Mouse (Mus musculus): ENCODE data around the gene Gm7347. TPM values are rescaled to one million over a fixed set of nuclear protein-coding genes. Genes with fewer than 3 reads are reported as not detected.

Gm7347 gene
- polyA plus RNA-seq (2014; fragmentation: Illumina TruSeq; extraction: RNeasy Lipid Tissue Mini Kit (QIAGEN cat#74804); ENCODE audit: low read depth, low replicate concordance), result 7.5 TPM

DNA sequence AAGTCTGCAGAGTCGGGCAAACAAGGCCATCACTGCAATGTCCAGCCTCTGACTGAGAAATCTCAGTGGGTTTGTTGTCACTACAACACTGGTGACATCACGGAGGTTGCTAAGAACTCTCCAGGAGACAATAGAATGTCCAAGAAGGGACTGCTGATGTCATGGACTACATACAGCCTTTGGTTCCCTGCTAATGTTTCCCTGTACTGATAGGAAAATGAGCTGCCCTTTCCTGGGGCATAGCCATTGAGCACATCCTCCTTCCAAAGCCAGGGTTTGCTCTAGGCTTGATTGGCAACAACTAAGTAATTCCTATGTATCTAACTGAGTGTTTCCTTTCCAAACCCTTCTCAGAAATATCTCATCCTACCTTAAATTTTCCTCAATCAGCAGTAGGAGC, at the start of gene Gm7347:
TSS of gene Gm7347 (minus strand) at position 101 of the 400 bp plus-strand sequence.

DNA sequence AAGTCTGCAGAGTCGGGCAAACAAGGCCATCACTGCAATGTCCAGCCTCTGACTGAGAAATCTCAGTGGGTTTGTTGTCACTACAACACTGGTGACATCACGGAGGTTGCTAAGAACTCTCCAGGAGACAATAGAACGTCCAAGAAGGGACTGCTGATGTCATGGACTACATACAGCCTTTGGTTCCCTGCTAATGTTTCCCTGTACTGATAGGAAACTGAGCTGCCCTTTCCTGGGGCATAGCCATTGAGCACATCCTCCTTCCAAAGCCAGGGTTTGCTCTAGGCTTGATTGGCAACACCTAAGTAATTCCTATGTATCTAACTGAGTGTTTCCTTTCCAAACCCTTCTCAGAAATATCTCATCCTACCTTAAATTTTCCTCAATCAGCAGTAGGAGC, 46.9 kb upstream of the Gm7347 start, which contains the start of gene 5031410I06Rik:
TSS of gene 5031410I06Rik (minus strand) at position 101 of the 400 bp plus-strand sequence.

GRCm38 (mm10) chr5:26089191-26089590, 30.8 kb upstream of the Gm7347 start, which contains the start of gene Gm10471:
Gene Gm10471, minus strand, starts transcription at chr5:26089291.

GRCm38 (mm10) chr5:26039458-26039857, 18.9 kb downstream of the Gm7347 start, which contains the start of gene Speer4a:
Gene Speer4a, minus strand, starts transcription at chr5:26039558.

GRCm38 (mm10) chr5:26022816-26023215, 35.6 kb downstream of the Gm7347 start, which contains the start of gene Gm5862:
Gene Gm5862, minus strand, starts transcription at chr5:26022916.

GRCm38 (mm10) chr5:26004698-26005097, 53.7 kb downstream of the Gm7347 start, which contains the start of gene Gm1979:
Gene Gm1979, minus strand, starts transcription at chr5:26004798.

Other genes starting within 250 kb of the Gm7347 start
- 10.6 TPM for gene Gm21663, start 116.2 kb downstream of the Gm7347 start, polyA plus RNA-seq (2014; fragmentation: Illumina TruSeq; extraction: RNeasy Lipid Tissue Mini Kit (QIAGEN cat#74804); ENCODE audit: low read depth, low replicate concordance)
- 1.8 TPM for gene Gm21671, start 104.2 kb downstream of the Gm7347 start, polyA plus RNA-seq (2014; fragmentation: Illumina TruSeq; extraction: RNeasy Lipid Tissue Mini Kit (QIAGEN cat#74804); ENCODE audit: low read depth, low replicate concordance)
- gene Gm21680, start 85.9 kb downstream of the Gm7347 start, polyA plus RNA-seq (2014; fragmentation: Illumina TruSeq; extraction: RNeasy Lipid Tissue Mini Kit (QIAGEN cat#74804); ENCODE audit: low read depth, low replicate concordance), result 2.5 TPM
- 15.5 TPM for gene Gm21698, start 69.9 kb downstream of the Gm7347 start, polyA plus RNA-seq (2014; fragmentation: Illumina TruSeq; extraction: RNeasy Lipid Tissue Mini Kit (QIAGEN cat#74804); ENCODE audit: low read depth, low replicate concordance)
- gene Gm1979, start 53.8 kb downstream of the Gm7347 start, polyA plus RNA-seq (2014; fragmentation: Illumina TruSeq; extraction: RNeasy Lipid Tissue Mini Kit (QIAGEN cat#74804); ENCODE audit: low read depth, low replicate concordance), result 4.2 TPM
- 5.2 TPM for gene Gm5862, start 35.7 kb downstream of the Gm7347 start, polyA plus RNA-seq (2014; fragmentation: Illumina TruSeq; extraction: RNeasy Lipid Tissue Mini Kit (QIAGEN cat#74804); ENCODE audit: low read depth, low replicate concordance)
- 4.2 TPM for gene Speer4a, start 19.0 kb downstream of the Gm7347 start, polyA plus RNA-seq (2014; fragmentation: Illumina TruSeq; extraction: RNeasy Lipid Tissue Mini Kit (QIAGEN cat#74804); ENCODE audit: low read depth, low replicate concordance)
- gene Gm10471, start 30.7 kb upstream of the Gm7347 start, polyA plus RNA-seq (2014; fragmentation: Illumina TruSeq; extraction: RNeasy Lipid Tissue Mini Kit (QIAGEN cat#74804); ENCODE audit: low read depth, low replicate concordance), result 2.3 TPM
- gene 5031410I06Rik, start 46.8 kb upstream of the Gm7347 start, polyA plus RNA-seq (2014; fragmentation: Illumina TruSeq; extraction: RNeasy Lipid Tissue Mini Kit (QIAGEN cat#74804); ENCODE audit: low read depth, low replicate concordance), result 10.8 TPM
- gene Gm10220, start 62.8 kb upstream of the Gm7347 start, polyA plus RNA-seq (2014; fragmentation: Illumina TruSeq; extraction: RNeasy Lipid Tissue Mini Kit (QIAGEN cat#74804); ENCODE audit: low read depth, low replicate concordance), result 11.9 TPM
- 16.6 TPM for gene Gm7361, start 199.1 kb upstream of the Gm7347 start, polyA plus RNA-seq (2014; fragmentation: Illumina TruSeq; extraction: RNeasy Lipid Tissue Mini Kit (QIAGEN cat#74804); ENCODE audit: low read depth, low replicate concordance)

All from testis, adult 10 weeks (tissue).